Mouse (Mus musculus): ENCODE data around the gene Slc25a30. TPM values are rescaled to one million over a fixed set of nuclear protein-coding genes. Genes with fewer than 3 reads are reported as not detected.

Slc25a30 gene
- polyA plus RNA-seq, 1 experiment from 2014 or later: 36.9 TPM

DNA sequence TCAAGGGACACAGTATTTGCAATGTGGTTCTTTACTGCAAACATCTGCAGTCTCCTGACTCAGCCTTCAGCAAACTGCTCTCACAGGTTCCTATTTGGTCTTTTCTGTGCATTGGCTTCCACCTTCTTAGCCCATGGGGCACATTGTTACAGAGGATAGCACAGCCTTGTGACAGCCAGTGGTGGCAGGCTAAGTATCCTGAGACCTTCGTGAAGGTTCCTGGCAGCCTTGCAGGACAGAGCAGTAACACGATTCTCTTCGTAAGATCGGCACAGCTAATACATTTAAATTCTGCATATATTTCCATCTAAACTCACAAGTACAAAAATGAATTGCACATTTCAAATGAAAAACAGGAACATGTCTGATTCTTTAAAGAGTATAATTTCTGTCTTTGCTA, 9.1 kb upstream of the Slc25a30 start:
- in situ Hi-C loops (cut with MboI; ENCODE audit: low pct_unique_long_range_greater_than_20kb): no loop called here
- TF ChIP-seq CTCF (IDR thresholded peaks at IDR 0.05): no peak
- DNase-seq (ENCODE audit: low read depth, low spot score): no peak
- CTCF ChIA-PET: interaction anchor here (1.2 to 3.1 kb wide), 5 partner anchors 15 to 33 kb away, joined by 3 to 22 read pairs (median 5); no protein-coding TSS in a partner anchor
- ATAC-seq: no peak
- POLR2A ChIA-PET: no interaction called here
- H3K27me3 ChIP-seq: no peaks in the 10 kb centered on the region

DNA sequence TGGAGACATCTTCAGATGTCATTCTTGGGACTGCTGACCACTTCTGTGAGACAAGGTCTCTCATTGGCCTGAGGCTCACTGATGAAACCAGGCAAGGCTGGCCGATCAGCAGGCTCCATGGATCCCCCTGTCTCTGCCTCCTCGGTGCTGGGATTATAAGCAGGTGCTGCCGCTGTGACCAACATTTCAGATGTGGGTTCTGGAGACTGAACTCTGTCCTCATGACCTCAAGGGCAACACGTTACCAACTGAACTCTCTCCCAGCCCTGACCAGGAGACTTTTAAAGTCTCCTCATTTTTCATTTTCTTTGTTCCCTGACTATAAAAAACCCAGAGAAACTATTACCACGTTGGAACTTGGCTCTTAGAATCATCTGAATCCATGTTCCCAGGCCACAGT, 7.9 kb upstream of the Slc25a30 start:
- no peaks in the 10 kb centered on the region for H3K27me3 ChIP-seq

DNA sequence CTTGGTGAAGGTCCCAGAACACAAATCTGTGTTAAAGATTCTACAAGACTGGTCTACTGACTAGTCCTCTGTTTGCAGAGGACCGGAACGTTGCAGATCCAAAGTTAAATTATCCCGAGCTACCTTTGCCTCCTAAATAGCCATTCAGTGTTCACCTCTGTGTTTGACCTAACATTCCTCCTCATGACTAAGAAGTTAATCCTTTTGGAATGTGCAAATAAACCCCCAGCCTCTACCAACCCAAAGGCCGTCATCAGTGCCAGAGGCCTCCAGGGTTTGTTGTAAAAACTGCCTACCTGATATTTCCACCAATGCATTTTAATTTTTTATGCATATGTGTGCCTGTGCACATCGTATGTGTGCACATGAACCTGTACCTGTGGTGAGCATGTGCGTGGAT, 7.5 kb upstream of the Slc25a30 start:
- POLR2A ChIA-PET: no interaction called here
- ATAC-seq: peak; percentile 80
- CTCF ChIA-PET: interaction anchor here (2.7 kb wide), 1 partner anchor 35 kb away, joined by 13 read pairs; no protein-coding TSS in a partner anchor
- no peak for TF ChIP-seq CTCF (IDR thresholded peaks at IDR 0.05)
- H3K27me3 ChIP-seq: no peaks in the 10 kb centered on the region
- in situ Hi-C loops (cut with MboI; ENCODE audit: low pct_unique_long_range_greater_than_20kb): loop anchor here (5.0 kb wide), 1 partner anchor 38 kb away; no protein-coding TSS in a partner anchor
- DNase-seq (ENCODE audit: low read depth, low spot score): no peak

More for the DNA sequence above, 7.9 kb upstream of the Slc25a30 start:
- DNase-seq (ENCODE audit: low read depth, low spot score): no peak
- ChIA-PET POLR2A (no interaction called here), CTCF (interaction anchor here (2.7 kb wide), 1 partner anchor 34 kb away, joined by 13 read pairs; no protein-coding TSS in a partner anchor)
- no peak for TF ChIP-seq CTCF (IDR thresholded peaks at IDR 0.05)
- in situ Hi-C loops (cut with MboI; ENCODE audit: low pct_unique_long_range_greater_than_20kb): loop anchor here (5.0 kb wide), 1 partner anchor 38 kb away; no protein-coding TSS in a partner anchor
- ATAC-seq: peak; percentile 42

DNA sequence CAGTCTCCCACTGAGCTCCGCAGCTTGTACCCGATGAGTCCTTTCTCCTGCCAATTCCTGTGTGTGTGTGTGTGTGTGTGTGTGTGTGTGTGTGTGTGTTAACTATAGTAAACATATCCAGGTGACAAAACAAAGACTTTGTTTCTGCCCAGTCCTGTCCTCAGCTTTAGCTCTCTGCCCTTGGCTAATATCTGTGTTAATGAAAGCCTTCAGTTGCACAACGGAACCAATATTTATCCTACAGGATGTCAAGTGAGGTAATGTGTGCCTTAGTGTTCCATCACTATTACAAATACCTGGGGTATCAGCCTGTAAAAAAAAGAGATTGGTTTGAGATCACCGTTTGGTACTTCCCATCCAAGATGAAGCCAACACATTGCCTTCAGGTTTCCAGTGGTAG, 6.3 kb upstream of the Slc25a30 start:
- CTCF ChIA-PET: interaction anchor here (0.9 to 2.7 kb wide), 3 partner anchors 22 to 36 kb away, joined by 3 to 13 read pairs (median 3); no protein-coding TSS in a partner anchor
- no peaks in the 10 kb centered on the region for H3K27me3 ChIP-seq
- ATAC-seq (no peak), DNase-seq (ENCODE audit: low read depth, low spot score) (no peak)
- POLR2A ChIA-PET: no interaction called here
- in situ Hi-C loops (cut with MboI; ENCODE audit: low pct_unique_long_range_greater_than_20kb): loop anchor here (5.0 kb wide), 1 partner anchor 39 kb away; no protein-coding TSS in a partner anchor
- TF ChIP-seq CTCF (IDR thresholded peaks at IDR 0.05): no peak

DNA sequence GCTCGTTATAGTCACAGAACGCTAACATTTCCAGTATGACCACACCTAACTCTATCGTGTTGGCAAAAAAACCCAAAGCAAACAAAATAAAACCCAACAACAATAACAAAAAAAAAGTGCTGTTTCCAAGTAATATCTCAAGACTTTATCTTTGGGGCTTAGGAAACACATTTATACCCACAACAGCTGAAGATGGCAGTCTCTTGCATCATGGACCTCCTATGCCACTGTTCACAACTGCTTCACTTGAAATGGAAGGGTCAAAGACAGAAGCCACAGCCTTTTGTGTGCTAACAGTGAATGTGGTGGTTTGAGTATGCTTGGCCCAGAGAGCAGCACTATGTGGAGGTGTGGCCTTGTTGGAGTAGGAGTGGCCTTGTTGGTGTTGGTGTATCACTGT, 4.5 kb upstream of the Slc25a30 start:
- DNase-seq (ENCODE audit: low read depth, low spot score) (no peak), ATAC-seq (no peak)
- no peaks in the 10 kb centered on the region for H3K27me3 ChIP-seq
- no peak for TF ChIP-seq CTCF (IDR thresholded peaks at IDR 0.05)
- in situ Hi-C loops (cut with MboI; ENCODE audit: low pct_unique_long_range_greater_than_20kb): loop anchor here (5.0 kb wide), 1 partner anchor 41 kb away; no protein-coding TSS in a partner anchor
- ChIA-PET POLR2A (interaction anchor here (0.9 kb wide), 1 partner anchor 16 kb away, joined by 3 read pairs; no protein-coding TSS in a partner anchor), CTCF (no interaction called here)

DNA sequence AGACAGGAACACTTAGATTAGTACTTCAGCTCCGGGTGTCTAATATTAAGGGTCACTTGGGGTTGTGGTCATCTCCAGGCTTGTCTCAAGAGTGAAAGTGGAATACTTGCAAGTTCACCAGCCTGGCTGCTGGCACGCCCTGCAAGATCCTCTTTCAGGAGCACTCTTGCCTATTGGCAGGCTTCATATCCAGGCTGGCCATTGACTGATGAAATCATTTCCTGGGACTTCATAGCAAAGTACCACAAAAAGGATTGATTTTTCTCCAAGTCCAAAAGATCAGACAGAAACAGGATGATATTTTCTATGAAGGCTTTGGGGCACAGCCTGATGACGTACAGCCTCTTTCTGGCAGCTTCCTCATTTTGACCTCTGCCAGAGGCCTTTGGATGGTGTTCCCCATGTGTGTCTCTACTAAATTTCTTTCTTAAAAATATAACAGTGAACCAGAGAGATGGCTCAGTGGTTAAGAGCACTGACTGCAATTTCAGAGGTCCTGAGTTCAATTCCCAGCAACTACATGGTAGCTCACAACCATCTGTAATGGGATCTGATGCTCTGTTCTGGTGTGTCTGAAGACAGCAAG, 3.7 kb upstream of the Slc25a30 start:
- in situ Hi-C loops (cut with MboI; ENCODE audit: low pct_unique_long_range_greater_than_20kb): loop anchor here (5.0 kb wide), 1 partner anchor 42 kb away; no protein-coding TSS in a partner anchor
- ATAC-seq: no peak
- TF ChIP-seq CTCF (IDR thresholded peaks at IDR 0.05): no peak
- CTCF ChIA-PET: no interaction called here
- no peaks in the 10 kb centered on the region for H3K27me3 ChIP-seq
- no peak for DNase-seq (ENCODE audit: low read depth, low spot score)
- POLR2A ChIA-PET: no interaction called here

DNA sequence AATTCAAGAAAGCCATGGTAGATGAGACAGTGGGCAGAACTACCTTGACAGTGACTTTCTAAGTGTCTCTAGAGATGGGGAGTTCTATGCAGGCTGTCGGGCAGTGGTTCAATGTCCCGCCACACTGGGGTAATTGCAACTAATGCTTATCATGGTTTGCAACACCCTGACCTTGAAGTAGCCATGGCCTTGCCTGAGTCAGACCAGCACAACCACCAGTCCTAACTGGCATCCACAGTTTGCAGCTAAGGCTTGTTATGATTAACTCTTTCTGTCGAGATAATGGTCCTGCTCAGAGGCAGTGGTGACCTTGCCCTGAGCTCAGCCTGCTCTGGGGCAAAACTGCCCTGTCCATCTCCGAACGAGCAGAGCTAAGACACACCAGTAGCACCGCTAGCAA, 2.5 kb upstream of the Slc25a30 start:
- CTCF ChIA-PET: no interaction called here
- no peak for TF ChIP-seq CTCF (IDR thresholded peaks at IDR 0.05)
- H3K27me3 ChIP-seq: no peaks in the 10 kb centered on the region
- in situ Hi-C loops (cut with MboI; ENCODE audit: low pct_unique_long_range_greater_than_20kb): no loop called here
- DNase-seq (ENCODE audit: low read depth, low spot score): no peak
- POLR2A ChIA-PET: no interaction called here
- ATAC-seq: no peak

DNA sequence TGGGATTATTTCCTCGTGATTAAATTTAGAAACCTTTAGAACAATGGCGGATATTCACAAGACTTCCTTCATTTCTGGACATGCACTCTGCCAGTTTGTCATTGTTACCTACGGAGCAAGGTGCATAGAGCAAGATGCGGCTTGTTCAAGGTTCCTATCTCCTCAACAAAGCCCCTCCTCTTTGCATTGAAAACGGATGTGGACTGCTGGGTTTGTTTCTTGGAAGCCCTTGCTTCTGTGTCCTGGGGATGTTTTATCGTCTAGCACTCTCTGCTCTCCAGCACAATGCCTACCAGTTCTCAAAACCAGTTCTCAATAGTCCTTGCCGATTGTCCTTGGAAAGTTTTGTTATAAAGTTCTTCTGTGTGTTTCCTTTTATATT, 948 bp upstream of the Slc25a30 start:
- ChIA-PET POLR2A (interaction anchor here (1.4 to 1.8 kb wide), 2 partner anchors 13 to 47 kb away, joined by 4 to 5 read pairs; no protein-coding TSS in a partner anchor), CTCF (interaction anchor here (1.3 to 1.8 kb wide), 2 partner anchors 10 kb away, joined by 7 to 8 read pairs; no protein-coding TSS in a partner anchor)
- no peak for ATAC-seq
- in situ Hi-C loops (cut with MboI; ENCODE audit: low pct_unique_long_range_greater_than_20kb): no loop called here
- TF ChIP-seq CTCF (IDR thresholded peaks at IDR 0.05): no peak
- DNase-seq (ENCODE audit: low read depth, low spot score): no peak
- no peaks in the 10 kb centered on the region for H3K27me3 ChIP-seq

DNA sequence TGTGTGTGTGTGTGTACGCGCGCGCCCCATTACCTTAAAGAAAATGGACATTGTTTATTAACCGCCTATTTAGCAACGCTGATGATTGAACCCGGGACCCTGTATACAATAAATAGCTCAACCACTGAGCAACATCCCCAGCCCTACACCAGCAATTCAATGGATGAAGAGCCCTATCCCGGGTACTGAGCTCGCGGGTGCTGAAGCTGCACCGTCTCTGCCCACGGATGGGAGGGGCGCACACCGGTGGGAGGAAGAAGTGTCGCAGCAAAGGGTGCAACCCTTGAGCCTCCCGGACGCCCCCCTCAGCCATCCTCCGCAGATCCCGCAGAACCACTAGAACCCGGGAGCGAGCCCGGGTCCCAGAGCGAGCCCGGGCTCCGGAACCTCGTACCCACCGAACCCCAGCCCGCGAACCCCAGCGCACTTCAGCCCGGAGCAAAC, 391 bp downstream of the Slc25a30 start:
- DNase-seq (ENCODE audit: low read depth, low spot score): peak; percentile 9
- POLR2A ChIA-PET: interaction anchor here (0.8 to 1.8 kb wide), 4 partner anchors 11 to 48 kb away, joined by 3 to 5 read pairs (median 4); no protein-coding TSS in a partner anchor
- no peak for TF ChIP-seq CTCF (IDR thresholded peaks at IDR 0.05)
- in situ Hi-C loops (cut with MboI; ENCODE audit: low pct_unique_long_range_greater_than_20kb): no loop called here
- CTCF ChIA-PET: interaction anchor here (0.9 to 1.8 kb wide), 4 partner anchors 9 to 49 kb away, joined by 4 to 8 read pairs (median 6); no protein-coding TSS in a partner anchor
- peak; percentile 53 for ATAC-seq
- no peaks in the 10 kb centered on the region for H3K27me3 ChIP-seq

DNA sequence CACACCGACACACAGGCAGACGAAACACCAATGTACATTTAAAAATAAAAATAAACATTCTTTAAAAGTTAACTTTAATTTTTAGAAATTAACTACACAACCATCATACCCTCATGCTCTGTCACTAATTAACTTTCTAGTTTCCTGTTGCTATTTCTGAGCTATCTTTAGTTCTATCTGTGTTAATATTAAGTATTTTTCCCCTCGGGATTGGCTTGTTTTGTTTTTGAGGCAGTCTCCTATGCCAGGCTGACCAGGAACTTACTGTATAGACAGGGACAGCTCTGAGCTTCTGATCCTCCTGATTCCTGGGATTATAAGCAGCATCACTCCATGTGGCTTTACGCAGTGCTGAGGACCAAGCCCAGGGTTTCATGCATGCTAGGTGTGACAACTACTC, 6.9 kb downstream of the Slc25a30 start:
- in situ Hi-C loops (cut with MboI; ENCODE audit: low pct_unique_long_range_greater_than_20kb): loop anchor here (10.0 kb wide), 1 partner anchor 45 kb away; no protein-coding TSS in a partner anchor
- CTCF ChIA-PET: interaction anchor here (0.7 to 2.0 kb wide), 4 partner anchors 11 to 49 kb away, joined by 3 to 8 read pairs (median 5); no protein-coding TSS in a partner anchor
- DNase-seq (ENCODE audit: low read depth, low spot score) (no peak), ATAC-seq (no peak)
- TF ChIP-seq CTCF (IDR thresholded peaks at IDR 0.05): no peak
- POLR2A ChIA-PET: no interaction called here
- H3K27me3 ChIP-seq: no peaks in the 10 kb centered on the region

DNA sequence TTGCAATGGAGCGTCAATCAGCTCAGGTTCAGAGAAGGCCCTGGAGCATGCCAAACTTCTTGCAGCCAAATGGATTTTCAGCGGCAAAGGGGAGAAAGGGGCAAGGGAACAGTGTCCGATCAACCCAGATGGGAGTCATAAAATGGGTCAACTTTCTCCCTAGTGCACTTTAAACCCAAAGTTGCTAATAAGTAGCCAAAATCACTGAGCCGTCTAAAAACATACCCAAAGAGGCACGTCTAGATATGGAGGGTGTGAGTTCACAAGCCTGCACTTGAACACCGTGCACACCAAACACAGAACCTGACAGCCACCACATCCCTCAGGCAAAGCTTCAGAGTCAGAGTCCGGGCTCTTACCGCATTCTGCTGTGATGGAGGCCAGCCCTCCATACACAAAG, 10.2 kb downstream of the Slc25a30 start:
- TF ChIP-seq CTCF (IDR thresholded peaks at IDR 0.05): no peak
- ChIA-PET CTCF (interaction anchor here (0.6 to 2.2 kb wide), 2 partner anchors 10 to 48 kb away, joined by 3 to 7 read pairs; partner anchors contain the start of gene Slc25a30), POLR2A (no interaction called here)
- ATAC-seq (no peak), DNase-seq (ENCODE audit: low read depth, low spot score) (no peak)
- in situ Hi-C loops (cut with MboI; ENCODE audit: low pct_unique_long_range_greater_than_20kb): loop anchor here (10.0 kb wide), 1 partner anchor 48 kb away; no protein-coding TSS in a partner anchor
- H3K27me3 ChIP-seq: no peaks in the 10 kb centered on the region

Data from Patski (cell line).